Mouse (Mus musculus) lung, postnatal 0 days (tissue): ENCODE data around the gene Bud13. TPM values are rescaled to one million over a fixed set of nuclear protein-coding genes. Genes with fewer than 3 reads are reported as not detected.

Experiments
- ATAC-seq: fragments of 200-750 bp; cut with Nextera tagmentation; 2 replicates; pipeline ENCODE4 v1.8.0; 2017; ENCODE audit warnings: moderate library complexity
- DNase-seq: peaks from one replicate; pipeline ENCODE4 v3.0.0-alpha.2; 2016; ENCODE audit warnings: low spot score
- H3K27ac ChIP-seq: fragments of 300-500 bp; sonication (generic); 2 replicates; pipeline ENCODE4 v1.5.1; 2014; ENCODE audit warnings: antibody characterized with exemption, mild to moderate bottlenecking, low read length, mixed read lengths
- H3K27me3 ChIP-seq: fragments of 300-500 bp; sonication (generic); replicated peaks from 2 replicates; pipeline ENCODE4 v1.6.1; 2014; ENCODE audit warnings: low read length, mixed read lengths; ENCODE audit not compliant: insufficient read depth
- H3K36me3 ChIP-seq: fragments of 300-500 bp; sonication (generic); 2 replicates; pipeline ENCODE4 v1.6.1; 2014; ENCODE audit warnings: low read length, mixed read lengths; ENCODE audit not compliant: insufficient read depth
- H3K4me1 ChIP-seq: fragments of 300-500 bp; sonication (generic); 2 replicates; pipeline ENCODE4 v1.6.1; 2014; ENCODE audit warnings: antibody characterized with exemption, low read depth, low read length, mixed read lengths; ENCODE audit not compliant: insufficient read depth
- H3K4me2 ChIP-seq: fragments of 300-500 bp; sonication (generic); replicated peaks from 2 replicates; pipeline ENCODE4 v1.6.1; 2014; ENCODE audit warnings: low read depth, mild to moderate bottlenecking, low read length, moderate library complexity, mixed read lengths
- H3K4me3 ChIP-seq: fragments of 300-500 bp; sonication (generic); 2 replicates; pipeline ENCODE4 v1.5.1; 2014; ENCODE audit warnings: low read depth, low read length
- H3K9ac ChIP-seq: fragments of 300-500 bp; sonication (generic); replicated peaks from 2 replicates; pipeline ENCODE4 v1.6.1; 2014; ENCODE audit warnings: low read depth, mild to moderate bottlenecking
- H3K9me3 ChIP-seq: fragments of 300-500 bp; sonication (generic); 2 replicates; pipeline ENCODE4 v1.6.1; 2016; ENCODE audit warnings: low read length, mixed read lengths
- CTCF ChIP-seq: IDR thresholded peaks from 2 replicates; pipeline ENCODE4 v1.5.1; 2016; ENCODE audit warnings: antibody characterized with exemption, mild to moderate bottlenecking
- EP300 ChIP-seq: IDR thresholded peaks from 2 replicates; pipeline ENCODE4 v1.6.1; 2016; ENCODE audit warnings: antibody characterized with exemption, mild to moderate bottlenecking, control low read depth
- WGBS: fragments of 180-500 bp; shearing (Covaris S2); extraction: QIAGEN DNeasy Blood & Tissue Kit; methylation state at CpG from one replicate; pipeline ENCODE4 v1.1.7; 2014; 5-methylcytosine and 5-hydroxymethylcytosine counted together
- polyA plus RNA-seq: library from polyadenylated mRNA; unstranded; fragments of >200 nt; fragmentation: Nextera tagmentation; extraction: Ambion mirVana; gene quantifications from 2 replicates; pipeline ENCODE4 v1.2.1, GENCODE M21; 2015

Gene Bud13
- polyA plus RNA-seq, 1 experiment from 2014 or later: 9.9 TPM

DNA sequence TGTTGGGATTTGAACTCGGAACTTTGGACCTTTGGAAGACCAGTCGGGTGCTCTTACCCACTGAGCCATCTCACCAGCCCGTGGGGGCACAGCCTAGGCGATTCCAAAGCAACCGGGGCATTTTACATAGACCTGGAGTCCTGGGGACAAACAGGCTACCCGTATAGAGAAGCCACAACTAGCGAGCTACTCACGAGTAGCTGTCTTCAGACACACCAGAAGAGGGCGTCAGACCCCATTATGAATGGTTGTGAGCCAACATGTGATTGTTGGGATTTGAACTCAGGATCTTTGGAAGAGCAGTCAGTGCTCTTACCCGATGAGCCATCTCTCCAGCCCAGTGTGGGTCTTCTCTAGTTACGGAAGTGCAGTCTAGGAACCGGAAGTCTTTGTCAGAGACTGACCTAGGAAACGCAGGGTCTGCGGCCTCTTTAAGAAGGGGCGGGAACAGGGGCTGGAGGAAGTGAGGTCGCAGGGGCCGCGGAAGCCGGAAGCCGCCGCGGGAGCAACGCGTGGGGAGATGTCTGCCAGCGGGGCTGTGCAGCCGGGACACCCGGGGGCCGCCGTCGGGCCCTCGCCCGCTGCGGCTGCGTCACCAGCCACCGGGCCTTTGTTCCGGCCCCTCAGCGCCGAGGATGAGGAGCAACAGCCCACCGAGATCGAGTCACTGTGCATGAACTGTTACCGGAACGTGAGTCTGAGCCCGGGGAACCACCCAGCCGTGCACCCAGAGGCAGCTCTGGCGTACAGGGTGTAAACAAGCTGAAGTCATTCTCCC lies 9.9 kb upstream of the Bud13 start, which contains the start of gene Zpr1:
Zpr1 (plus strand) TSS at position 388 of the 778 bp plus-strand sequence.
- DNase-seq: peak; percentile 97
- 8% methylated on average over 44 of the region's 45 CpGs for WGBS

GRCm38 (mm10) chr9:46274494-46274893 lies 8.3 kb upstream of the Bud13 start:
- 76% methylated on average over 9 of the region's 9 CpGs for WGBS

More for the DNA sequence above, 9.9 kb upstream of the Bud13 start, which contains the start of gene Zpr1:
- Histone ChIP-seq H3K4me3 (peak within 1 kb of the TSS; percentile 82), H3K27ac (peak within 1 kb of the TSS; percentile 79), H3K27me3 (peaks cover 3% of the 10 kb centered on the region; the same call in 1 of the 2 replicates), H3K9ac (peak within 1 kb of the TSS; percentile 62), H3K36me3 (peaks cover 6% of the 10 kb centered on the region; the same call in 1 of the 2 replicates), H3K4me1 (peaks cover 5% of the 10 kb centered on the region), H3K9me3 (no peaks in the 10 kb centered on the region), H3K4me2 (peak within 1 kb of the TSS; percentile 76)
- peak; percentile 99 for ATAC-seq
- peak; percentile 23; the same call in 1 of the 2 replicates for TF ChIP-seq EP300
- TF ChIP-seq CTCF: peak; percentile 58

DNA sequence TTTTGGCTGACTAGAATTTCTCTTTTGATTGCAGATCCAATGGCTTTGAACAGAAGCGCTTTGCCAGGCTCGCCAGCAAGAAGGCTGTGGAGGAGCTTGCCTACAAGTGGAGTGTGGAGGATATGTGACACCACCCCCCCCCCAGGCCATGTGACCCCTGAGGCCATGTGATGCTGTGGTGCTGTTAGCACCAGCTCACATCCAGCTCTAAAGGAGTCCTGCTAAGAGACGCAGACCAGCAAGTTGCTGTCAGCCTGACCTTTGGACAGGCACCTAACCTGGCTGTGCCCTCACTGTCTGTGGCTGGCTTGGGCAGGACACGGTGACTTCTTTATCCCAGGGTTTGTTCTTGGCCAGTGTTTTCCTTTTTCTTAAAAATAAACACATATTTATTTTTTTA lies 15.6 kb downstream of the Bud13 start:
- Histone ChIP-seq H3K27me3 (no peaks in the 10 kb centered on the region), H3K9ac (no peak overlapping the region), H3K9me3 (no peaks in the 10 kb centered on the region), H3K27ac (no peak overlapping the region), H3K36me3 (peaks cover 22% of the 10 kb centered on the region), H3K4me2 (no peak overlapping the region), H3K4me3 (no peak overlapping the region), H3K4me1 (no peaks in the 10 kb centered on the region)
- ATAC-seq: no peak
- 71% methylated on average over 4 of the region's 4 CpGs for WGBS
- no peak for DNase-seq
- TF ChIP-seq EP300: no peak
- TF ChIP-seq CTCF: no peak

More at GRCm38 (mm10) chr9:46274494-46274893, 8.3 kb upstream of the Bud13 start:
- no peak for ATAC-seq
- H3K4me2 ChIP-seq: no peak overlapping the region
- H3K9ac ChIP-seq: no peak overlapping the region
- H3K27me3 ChIP-seq: no peaks in the 10 kb centered on the region; the same call in 1 of the 2 replicates
- no peaks in the 10 kb centered on the region for H3K9me3 ChIP-seq
- peaks cover 11% of the 10 kb centered on the region; the same call in 1 of the 2 replicates for H3K36me3 ChIP-seq
- no peak overlapping the region for H3K27ac ChIP-seq
- TF ChIP-seq EP300 (no peak), CTCF (no peak)
- peaks cover 5% of the 10 kb centered on the region for H3K4me1 ChIP-seq
- no peak for DNase-seq
- H3K4me3 ChIP-seq: no peak overlapping the region

- Histone ChIP-seq H3K9ac (no peak overlapping the region), H3K9me3 (no peaks in the 10 kb centered on the region), H3K4me2 (no peak overlapping the region), H3K27me3 (no peaks in the 10 kb centered on the region), H3K27ac (no peak overlapping the region), H3K36me3 (0 out of 2 replicates have a peak, but pooled peaks cover 5% of the 10 kb centered on the region), H3K4me3 (no peak overlapping the region), H3K4me1 (no peaks in the 10 kb centered on the region)
- 0% methylated on average over 2 of the region's 2 CpGs for WGBS
- DNase-seq: peak; percentile 50
- no peak for ATAC-seq
- TF ChIP-seq CTCF (peak; percentile 90), EP300 (no peak)
Observed at GRCm38 (mm10) chr9:46302142-46302541, 19.3 kb downstream of the Bud13 start.

DNA sequence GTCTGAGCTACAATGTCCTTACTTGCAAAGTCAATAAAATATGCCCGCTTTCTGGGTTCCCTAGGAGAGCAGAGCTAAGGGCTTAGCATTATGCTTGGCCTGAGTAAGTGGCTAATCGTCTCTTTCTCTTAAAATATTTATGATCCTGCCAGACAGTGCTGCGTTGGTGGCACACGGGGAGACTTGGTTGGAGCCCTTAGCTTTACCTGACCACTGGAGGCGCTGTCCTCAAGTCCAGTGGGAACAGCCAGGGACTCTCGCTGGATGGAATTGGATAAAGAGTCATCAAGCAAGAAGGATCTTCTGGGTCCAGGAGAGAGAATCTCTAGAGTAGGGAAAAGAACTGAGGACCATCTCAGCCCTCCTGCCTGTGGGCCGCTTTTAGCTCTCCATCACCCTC lies 26.3 kb downstream of the Bud13 start:
- WGBS: 10% methylated on average over 7 of the region's 7 CpGs
- H3K4me2 ChIP-seq: no peak overlapping the region
- no peak overlapping the region for H3K4me3 ChIP-seq
- DNase-seq (peak; percentile 35), ATAC-seq (no peak)
- H3K9ac ChIP-seq: no peak overlapping the region
- no peak for TF ChIP-seq EP300
- TF ChIP-seq CTCF: peak; percentile 61
- no peaks in the 10 kb centered on the region for H3K27me3 ChIP-seq
- H3K9me3 ChIP-seq: no peaks in the 10 kb centered on the region
- no peak overlapping the region for H3K27ac ChIP-seq
- H3K36me3 ChIP-seq: no peaks in the 10 kb centered on the region
- H3K4me1 ChIP-seq: no peaks in the 10 kb centered on the region

GRCm38 (mm10) chr9:46314507-46314906 lies 31.7 kb downstream of the Bud13 start:
- no peaks in the 10 kb centered on the region for H3K9me3 ChIP-seq
- 3% methylated on average over 4 of the region's 4 CpGs for WGBS
- no peak overlapping the region for H3K27ac ChIP-seq
- no peak overlapping the region for H3K4me3 ChIP-seq
- H3K9ac ChIP-seq: no peak overlapping the region
- ATAC-seq: peak; percentile 48
- no peak overlapping the region for H3K4me2 ChIP-seq
- TF ChIP-seq EP300 (no peak), CTCF (peak; percentile 97)
- no peaks in the 10 kb centered on the region for H3K36me3 ChIP-seq
- no peaks in the 10 kb centered on the region for H3K4me1 ChIP-seq
- peak; percentile 78 for DNase-seq
- H3K27me3 ChIP-seq: no peaks in the 10 kb centered on the region
